23 mouse cellular contexts compared by ENCODE assay signal in the genomic region with DNA sequence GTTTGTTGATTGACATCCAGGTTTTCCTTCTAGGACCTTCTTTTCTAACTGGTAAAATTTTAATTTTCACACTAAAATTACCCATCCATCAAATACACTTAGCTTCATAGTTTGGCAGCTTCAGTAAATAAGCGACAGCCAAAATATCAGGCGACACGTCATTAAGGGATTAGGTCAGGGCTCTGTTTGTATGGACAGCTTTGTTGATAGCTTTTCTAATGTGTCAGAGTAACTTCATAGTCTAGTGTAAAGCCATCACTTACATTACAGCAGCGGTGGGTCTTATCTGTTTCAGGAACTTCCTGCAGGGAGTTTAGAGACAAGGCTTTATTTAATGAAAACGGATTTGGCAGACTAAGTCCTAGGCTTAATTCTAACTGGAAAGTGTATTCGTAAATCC.
"Had no signal": no experiment of that assay in that cellular context is flagged by ENCODE, and none has a peak within 500 bp of the region (broad histone marks: within the 10 kb centered on the region; RNA-seq: fewer than 3 reads in every experiment).

No protein-coding gene starts in this region.

- H3K4me2 ChIP-seq: heart, embryonic 12.5 days; hindbrain, embryonic 13.5 days; hindbrain, embryonic 15.5 days; kidney, embryonic 15.5 days; limb, embryonic 13.5 days; limb, embryonic 15.5 days had no signal

- H3K9me3 ChIP-seq: heart, embryonic 10.5 days; heart, embryonic 12.5 days; hindbrain, embryonic 13.5 days; hindbrain, embryonic 15.5 days; kidney, embryonic 15.5 days; limb, embryonic 13.5 days; limb, embryonic 15.5 days had no signal

- ATAC-seq: hindbrain, postnatal 0 days; intestine, embryonic 16.5 days had no signal

- DNase-seq: gastrocnemius, postnatal 14 days; gastrocnemius, postnatal 36 days; heart, adult 18-20 months; heart, postnatal 14 days; heart, postnatal 36 days; kidney, adult 11 months; kidney, adult 2 months; kidney, adult 9 months; kidney, postnatal 14 days; kidney, postnatal 36 days; layer of hippocampus, adult 9-11 months; layer of hippocampus, postnatal 36 days; left cerebral cortex, postnatal 4 days had no signal

- H3K4me3 ChIP-seq: heart, embryonic 10.5 days; heart, embryonic 12.5 days; hindbrain, embryonic 13.5 days; hindbrain, embryonic 15.5 days; kidney, embryonic 15.5 days; limb, embryonic 13.5 days; limb, embryonic 15.5 days had no signal

- H3K27me3 ChIP-seq: heart, embryonic 12.5 days; hindbrain, embryonic 13.5 days; hindbrain, embryonic 15.5 days; kidney, embryonic 15.5 days; limb, embryonic 13.5 days; limb, embryonic 15.5 days had no signal

- H3K36me3 ChIP-seq: heart, embryonic 10.5 days; heart, embryonic 12.5 days; hindbrain, embryonic 13.5 days; hindbrain, embryonic 15.5 days; kidney, embryonic 15.5 days; limb, embryonic 13.5 days; limb, embryonic 15.5 days had no signal

- H3K4me1 ChIP-seq: heart, embryonic 10.5 days; hindbrain, embryonic 15.5 days; kidney, embryonic 15.5 days; limb, embryonic 13.5 days; limb, embryonic 15.5 days had no signal

- H3K9ac ChIP-seq: heart, embryonic 12.5 days; hindbrain, embryonic 13.5 days; hindbrain, embryonic 15.5 days; kidney, embryonic 15.5 days; limb, embryonic 13.5 days; limb, embryonic 15.5 days had no signal

- H3K27ac ChIP-seq: heart, embryonic 10.5 days; hindbrain, embryonic 13.5 days; hindbrain, embryonic 15.5 days; hindbrain, postnatal 0 days; kidney, embryonic 15.5 days; kidney, postnatal 0 days; limb, embryonic 13.5 days; limb, embryonic 15.5 days had no signal
